Mouse (Mus musculus) lung, adult 18-20 months (tissue): Measurements from ENCODE around the gene Cryba4.

Experiments
- DNase-seq, 2 experiments: peaks; one replicate each; pipeline ENCODE4 v3.0.0; 2022; ENCODE audit warnings: mixed read lengths in 2 of 2

Cryba4 gene

GRCm38 (mm10) chr5:112235806-112236205 is 16.5 kb downstream of the Cryba4 start:
- DNase-seq: no peak

DNA sequence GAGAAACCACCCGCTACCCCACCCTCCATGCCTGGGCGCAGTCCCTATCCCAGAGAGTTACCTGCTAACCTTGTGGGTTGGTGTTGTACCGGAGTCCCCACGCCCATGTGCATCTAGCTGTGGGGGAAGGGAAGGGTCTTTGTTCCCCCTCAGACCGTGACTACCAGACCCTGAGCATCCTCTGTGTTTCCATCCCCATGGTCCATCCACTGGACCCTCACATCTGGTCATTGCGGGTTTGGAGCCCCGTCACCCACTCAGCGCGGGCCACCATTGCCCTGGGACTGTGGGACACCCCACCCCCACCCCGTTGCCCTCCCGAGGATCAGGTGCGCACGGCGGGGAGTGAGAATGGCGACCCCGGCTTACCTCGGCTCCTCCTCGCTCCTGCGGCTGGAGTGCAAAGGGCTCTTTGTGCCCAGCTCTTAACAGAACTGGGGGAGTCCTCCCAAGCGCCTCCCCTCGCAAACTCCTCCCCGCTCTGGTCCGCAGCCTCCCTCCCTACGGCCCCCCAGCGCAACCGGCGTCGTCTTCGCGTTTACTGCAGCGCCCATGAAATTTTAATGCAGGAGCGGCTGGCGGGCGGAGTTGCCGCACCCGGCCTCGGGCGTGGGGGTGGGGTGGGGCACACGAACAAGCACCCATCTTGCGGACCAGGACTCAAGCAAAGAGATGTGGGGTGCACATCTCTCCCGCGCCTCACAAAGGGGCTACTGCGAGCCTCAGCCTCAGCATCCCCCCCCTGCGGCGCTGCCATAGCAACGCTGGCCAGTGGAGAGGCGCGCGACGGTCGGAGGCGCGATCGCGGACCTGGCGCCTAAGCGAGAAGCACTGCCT is 23.9 kb downstream of the Cryba4 start:
- DNase-seq: no peak

DNA sequence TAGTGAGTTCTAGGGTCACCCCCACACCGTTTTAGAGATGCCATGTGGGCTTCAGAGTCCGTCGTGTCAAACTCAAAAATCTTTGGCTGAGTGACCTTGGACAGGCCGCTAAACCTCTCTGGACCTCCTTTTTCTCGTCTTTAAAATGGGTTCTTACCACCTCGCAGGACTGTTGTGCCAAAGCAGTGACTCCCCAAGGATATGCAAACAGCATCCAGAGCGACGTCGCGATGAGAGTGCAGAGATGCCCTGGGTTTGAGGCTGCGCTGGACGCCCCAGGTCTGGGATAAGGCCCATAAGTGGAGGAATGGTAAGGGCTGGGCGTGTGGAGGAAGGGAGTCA is 24.4 kb downstream of the Cryba4 start:
- no peak for DNase-seq

- no peak for DNase-seq
Measured at GRCm38 (mm10) chr5:112227354-112227753, 25.0 kb downstream of the Cryba4 start.

- DNase-seq: no peak
Measured at GRCm38 (mm10) chr5:112225591-112225990, 26.7 kb downstream of the Cryba4 start.

DNA sequence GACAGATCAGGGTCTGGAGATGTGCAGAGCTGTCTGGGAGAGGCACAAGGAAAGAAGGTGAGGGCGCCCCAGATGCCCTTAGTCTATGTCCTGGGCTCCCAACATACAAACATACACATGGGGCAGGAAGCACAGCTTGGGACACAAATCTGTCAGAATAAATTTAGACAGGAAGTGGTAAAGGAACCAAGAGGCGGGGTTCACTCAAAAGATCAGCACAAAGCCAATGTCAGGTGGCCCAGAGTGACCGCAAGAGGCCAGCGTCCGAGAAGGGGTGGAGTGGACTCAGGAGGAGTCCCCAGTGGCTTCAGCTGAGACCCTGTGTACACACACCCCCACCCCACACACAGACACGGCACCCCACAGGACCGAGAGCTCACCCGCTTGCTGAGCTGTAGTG is 32.1 kb downstream of the Cryba4 start:
- peak in 1 of 2 experiments; percentile 15 for DNase-seq

DNA sequence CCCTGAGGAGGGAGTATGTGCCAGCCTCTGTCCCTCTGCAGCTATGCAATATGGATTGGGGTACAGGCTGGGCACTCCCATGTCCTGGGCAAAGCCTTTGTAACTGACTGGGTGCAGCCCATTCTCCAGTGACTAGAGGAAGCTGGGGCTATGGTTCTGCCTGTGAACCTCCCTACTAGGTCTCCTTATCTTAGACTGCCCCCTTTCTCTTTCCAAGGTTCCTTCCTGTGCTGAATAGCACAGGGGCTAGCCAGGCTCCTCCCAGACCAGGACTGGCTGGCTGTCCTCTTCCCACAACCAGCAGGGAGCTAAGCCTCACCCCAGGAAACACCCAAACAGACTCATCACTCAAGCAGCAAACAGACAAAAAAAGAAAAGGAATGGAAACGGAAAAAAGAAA is 32.9 kb downstream of the Cryba4 start:
- peak in 1 of 2 experiments; percentile 12 for DNase-seq

DNA sequence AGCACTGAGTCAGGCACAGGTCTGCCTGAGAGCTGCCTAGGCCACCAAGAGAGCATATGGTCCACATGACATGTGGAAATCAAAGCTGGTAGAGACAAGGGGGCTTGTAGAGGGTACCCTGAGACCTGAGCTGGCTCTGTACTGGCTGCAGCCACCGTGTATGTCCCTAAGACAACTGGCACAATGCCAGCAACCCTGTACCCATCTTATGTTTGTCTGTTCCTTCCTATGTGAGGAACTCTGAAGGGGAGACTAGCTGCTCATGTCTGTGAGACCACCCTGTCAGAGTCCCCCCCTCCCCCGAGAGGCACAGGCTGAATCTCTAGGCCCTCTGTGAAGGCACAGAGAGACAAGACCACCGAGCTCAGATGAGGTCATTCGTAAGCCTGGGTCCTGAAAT is 33.6 kb downstream of the Cryba4 start:
- no peak for DNase-seq

DNA sequence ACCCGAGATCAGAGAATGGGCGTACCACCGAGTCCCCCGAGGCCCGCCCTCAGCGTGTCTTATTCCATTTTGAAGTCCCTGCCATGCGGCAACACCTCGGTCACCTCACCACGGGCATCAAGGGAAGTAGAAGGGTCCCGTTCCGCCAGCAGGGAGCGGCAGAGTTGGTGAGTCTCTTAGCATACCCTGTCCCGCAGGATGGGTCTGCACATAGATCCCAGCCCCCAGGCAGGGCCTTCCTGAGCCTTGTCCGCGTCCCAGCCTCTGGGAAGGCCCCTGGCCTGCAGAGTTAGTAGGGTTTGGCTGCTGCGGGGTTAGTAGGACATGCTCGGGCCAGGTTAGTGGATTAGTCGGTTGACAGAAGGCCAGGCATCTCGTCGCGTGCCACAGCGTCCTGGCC is 35.3 kb downstream of the Cryba4 start:
- DNase-seq: no peak

DNA sequence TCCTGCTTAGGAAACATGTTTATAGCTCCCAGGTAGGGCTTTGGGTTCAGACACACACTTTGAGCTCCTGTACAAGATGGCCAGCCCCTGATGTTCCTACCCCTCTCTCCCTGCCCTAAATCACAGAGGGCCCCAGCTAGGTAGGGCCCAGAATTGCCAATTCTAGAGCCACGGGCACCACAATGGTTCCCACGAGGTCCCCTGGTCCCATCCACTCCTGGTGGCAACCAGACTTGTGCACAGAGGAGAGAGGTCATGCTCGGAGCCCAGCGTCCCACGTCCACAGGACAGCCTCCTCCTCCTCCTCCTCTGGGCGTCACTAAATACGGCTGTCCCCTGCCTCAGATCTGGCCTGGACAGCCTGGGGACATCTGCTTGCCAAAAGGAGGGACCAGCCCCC is 36.0 kb downstream of the Cryba4 start:
- no peak for DNase-seq

DNA sequence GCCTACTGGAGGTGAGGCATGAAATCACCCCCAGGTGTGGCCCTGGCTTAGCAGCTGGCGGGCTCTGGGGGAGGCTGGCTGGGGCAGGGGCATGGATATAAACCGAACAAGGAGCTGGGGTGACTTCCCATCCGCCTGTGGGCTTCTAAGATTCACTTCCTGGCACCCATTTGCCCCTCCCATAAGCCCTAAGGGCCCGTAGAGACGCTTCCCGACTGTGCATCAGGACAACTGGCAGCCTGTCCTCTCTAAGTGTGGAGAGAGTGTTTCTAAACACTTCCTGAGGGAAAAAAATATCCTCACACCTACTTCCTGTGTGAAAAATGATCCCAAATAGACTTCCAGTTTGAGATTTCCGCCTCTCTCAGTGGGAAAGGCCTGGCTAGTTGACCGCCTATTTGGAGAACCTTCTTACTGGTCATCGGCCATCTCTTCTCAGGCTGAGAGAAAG is 36.5 kb downstream of the Cryba4 start:
- DNase-seq: no peak

DNA sequence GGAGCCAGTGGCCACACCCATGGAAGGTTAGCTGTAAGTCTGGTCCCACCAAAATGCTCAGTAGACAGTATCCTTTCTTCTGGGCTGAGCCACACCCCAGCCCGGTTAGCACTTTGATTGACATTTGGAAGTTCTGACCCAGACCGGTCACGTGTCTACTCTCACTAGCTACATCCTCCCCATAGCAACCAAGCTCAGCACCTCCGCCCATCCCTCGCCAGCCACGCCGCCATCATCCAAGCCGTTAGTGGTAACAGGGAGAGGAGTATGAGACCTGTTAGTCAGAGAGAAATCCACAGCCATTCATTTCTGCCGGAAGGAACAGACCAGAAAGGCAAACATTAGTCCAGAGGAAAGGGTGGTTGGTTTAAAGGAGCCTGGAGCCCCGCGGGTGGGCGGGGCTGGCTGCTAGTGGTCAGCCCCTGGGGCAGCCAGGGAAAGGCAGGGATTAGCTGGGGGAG is 37.0 kb downstream of the Cryba4 start:
- no peak for DNase-seq

- peak; percentile 20 to 48 for DNase-seq
Measured at GRCm38 (mm10) chr5:112214419-112214818, 37.9 kb downstream of the Cryba4 start.

GRCm38 (mm10) chr5:112213331-112214240 is 38.7 kb downstream of the Cryba4 start:
- no peak for DNase-seq

GRCm38 (mm10) chr5:112212711-112213264 is 39.5 kb downstream of the Cryba4 start:
- no peak for DNase-seq

DNA sequence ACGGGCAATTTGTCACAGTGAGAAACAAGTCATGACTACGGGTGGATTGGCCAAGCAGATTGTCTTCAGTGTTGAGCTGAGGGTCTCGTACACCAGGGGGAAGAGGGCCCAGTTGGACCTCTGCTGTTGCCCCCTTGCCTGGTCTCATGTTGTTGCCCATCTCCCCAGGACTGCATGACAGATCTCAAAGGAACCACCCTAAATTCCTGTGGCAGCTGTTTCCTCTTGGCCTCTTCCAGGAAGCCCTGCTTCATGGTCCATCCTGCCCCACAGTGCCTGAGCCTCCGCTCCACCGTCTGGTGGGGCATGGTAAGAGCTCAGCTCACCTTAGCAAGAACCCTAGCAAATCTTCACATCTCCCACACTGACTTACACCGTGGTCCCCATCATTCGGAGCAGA is 40.4 kb downstream of the Cryba4 start:
- DNase-seq: no peak

DNA sequence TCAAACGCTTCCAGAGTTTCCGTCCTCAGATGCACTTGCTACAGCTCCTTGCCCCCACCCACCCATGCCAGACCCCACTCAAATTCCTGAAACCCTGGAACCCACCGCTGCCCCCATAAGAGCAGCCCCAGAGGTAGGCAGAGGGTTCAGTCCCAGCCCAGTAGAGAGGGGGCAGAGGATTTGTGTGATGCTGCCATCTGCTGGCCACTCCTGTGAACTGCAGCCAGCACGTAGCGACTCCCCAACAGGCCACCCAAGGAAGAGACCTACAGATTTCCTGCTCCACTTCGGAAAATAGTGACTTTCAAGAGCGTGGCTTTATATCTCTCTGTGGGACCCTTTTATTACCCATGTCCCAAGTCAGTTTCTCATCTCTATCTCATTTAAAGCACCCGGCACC is 42.2 kb downstream of the Cryba4 start:
- DNase-seq: peak; percentile 22 to 31

DNA sequence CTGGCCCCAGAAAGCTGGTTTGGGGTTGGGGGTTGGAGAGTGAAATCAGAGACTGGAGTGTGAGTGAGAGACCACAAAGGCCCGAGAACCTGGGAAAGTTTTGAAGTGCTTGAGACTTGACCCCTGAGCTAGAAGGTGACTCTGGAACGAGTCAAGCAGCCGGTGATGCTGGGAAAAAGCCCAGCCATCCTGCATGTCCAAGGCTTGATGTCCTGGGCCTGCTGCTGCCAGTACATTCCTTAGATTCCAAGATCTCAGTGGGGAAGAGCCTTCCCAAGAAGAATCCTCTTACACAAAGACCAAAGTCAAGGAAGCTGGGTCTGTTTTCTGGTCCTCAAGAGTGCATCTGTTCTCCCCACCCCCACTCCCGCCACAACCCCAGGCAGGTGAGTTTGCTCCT is 44.0 kb downstream of the Cryba4 start:
- no peak for DNase-seq

- DNase-seq: no peak
Measured at GRCm38 (mm10) chr5:112206543-112207255, 45.6 kb downstream of the Cryba4 start.

DNA sequence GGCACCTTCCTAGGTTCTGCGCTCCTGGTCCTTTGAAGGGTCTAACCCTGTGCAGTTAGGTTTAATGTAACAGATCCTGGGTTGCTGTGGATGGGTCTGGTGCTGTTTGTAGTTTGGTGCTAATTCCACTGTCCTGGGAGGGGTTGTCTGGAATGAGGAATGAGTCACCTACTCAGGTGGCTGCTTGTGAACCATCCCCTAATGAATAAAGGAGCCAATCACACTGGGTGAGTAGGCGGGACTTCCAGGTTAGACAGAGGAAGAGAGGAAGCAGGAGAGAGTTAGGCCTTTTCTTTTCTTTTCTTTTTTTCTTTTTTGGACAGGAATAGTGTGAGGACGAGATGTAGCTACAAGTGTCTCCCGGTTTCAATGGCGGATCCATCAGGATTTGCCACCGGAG is 52.7 kb downstream of the Cryba4 start:
- no peak for DNase-seq
